Mouse (Mus musculus) mature B cell (primary cell): ENCODE data around the gene Slc35c1.
"Not testable (repeated sequence)": the region's sequence is repeated elsewhere in the genome, so short reads cannot be mapped to it uniquely, and the experiment has no call there.

Experiments
- in situ Hi-C: fragments of 300-500 bp; cut with MboI; formaldehyde crosslinking; loops from 2 replicates; pipeline ENCODE4 v1.14.3; 2019

Gene Slc35c1

GRCm38 (mm10) chr2:92459921-92460707 is at the start of gene Slc35c1:
Gene Slc35c1, minus strand, starts transcription at chr2:92460538.
- in situ Hi-C loops: no loop called here

DNA sequence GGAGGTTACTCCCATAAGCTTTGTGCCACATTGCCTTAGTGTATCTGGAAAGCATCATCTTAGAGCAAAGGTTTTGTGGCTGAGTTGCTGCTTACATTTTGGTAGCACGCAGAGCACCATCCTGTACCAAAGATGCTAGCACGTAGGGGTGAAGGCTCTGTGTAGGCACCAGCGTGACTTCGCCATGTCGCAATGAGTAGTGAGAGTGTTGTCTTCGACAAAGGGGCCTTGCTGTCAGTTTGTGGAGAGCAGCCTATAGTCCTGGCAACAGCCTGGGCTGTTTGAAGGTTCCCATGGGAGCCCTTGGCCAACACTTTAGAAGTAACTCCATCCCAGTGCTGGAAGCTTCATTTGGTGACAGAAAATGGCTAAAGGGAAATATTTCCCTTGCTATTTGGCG is 45.0 kb upstream of the Slc35c1 start:
- in situ Hi-C loops: no loop called here

DNA sequence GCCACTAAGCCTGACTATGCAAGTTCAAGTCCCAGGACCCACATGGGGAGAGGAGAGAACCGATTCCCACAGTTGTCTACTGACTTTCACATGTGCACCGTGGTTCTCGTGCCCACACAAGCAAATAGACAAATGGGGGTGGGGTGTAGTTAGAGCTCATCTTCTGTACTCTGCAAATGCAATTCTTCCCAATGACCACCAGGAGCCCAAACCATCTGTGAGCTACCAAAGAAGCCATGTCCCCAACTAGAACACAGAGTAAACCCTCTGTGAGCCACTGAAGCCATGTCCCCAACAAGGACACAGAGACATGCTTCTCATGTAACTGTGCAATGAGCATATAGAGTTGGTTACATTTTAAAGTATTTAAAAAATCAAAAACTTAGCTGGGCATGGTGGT is 43.1 kb upstream of the Slc35c1 start:
- in situ Hi-C loops: no loop called here

GRCm38 (mm10) chr2:92499701-92500322 is 39.5 kb upstream of the Slc35c1 start:
- in situ Hi-C loops: no loop called here

- in situ Hi-C loops: no loop called here
Measured at GRCm38 (mm10) chr2:92497112-92497511, 36.8 kb upstream of the Slc35c1 start.

GRCm38 (mm10) chr2:92496681-92497080 is 36.3 kb upstream of the Slc35c1 start:
- in situ Hi-C loops: no loop called here

GRCm38 (mm10) chr2:92494956-92495355 is 34.6 kb upstream of the Slc35c1 start:
- in situ Hi-C loops: no loop called here

- in situ Hi-C loops: no loop called here
Measured at GRCm38 (mm10) chr2:92494423-92494822, 34.1 kb upstream of the Slc35c1 start.

DNA sequence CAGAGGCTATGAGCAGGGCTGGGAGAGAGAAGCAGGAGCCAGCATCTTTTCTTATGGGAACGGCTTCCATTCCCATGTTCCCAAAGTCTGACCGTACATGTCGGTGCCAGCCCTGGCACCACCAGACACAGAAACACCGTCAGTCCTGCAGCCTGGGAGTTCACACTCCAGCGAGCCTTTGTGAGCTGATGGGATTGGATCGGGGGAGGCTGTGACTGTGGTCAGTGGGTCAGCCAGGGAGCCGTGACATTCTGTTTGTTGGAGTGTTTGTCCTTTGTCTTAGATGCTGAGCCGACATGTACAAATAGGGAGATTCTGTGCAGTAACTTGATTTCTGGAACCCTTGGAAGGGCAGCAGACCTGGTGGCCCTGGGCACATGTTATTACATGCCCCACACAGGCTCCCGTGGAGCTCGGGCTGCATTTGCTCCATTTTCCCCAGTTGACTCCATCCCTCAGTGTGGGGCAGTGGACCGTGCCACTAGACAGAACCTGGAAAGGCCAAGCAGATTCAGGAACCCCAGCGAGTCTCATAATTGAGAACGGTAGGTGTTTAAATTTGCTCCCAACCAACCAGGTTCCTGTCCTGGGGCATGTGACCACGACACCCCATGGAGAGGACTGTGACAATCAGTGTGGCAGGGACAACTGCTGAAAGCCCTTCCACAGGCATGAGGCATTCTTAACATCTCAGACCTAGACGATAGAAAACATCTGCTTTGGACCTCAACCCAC is 33.5 kb upstream of the Slc35c1 start:
- in situ Hi-C loops: no loop called here

DNA sequence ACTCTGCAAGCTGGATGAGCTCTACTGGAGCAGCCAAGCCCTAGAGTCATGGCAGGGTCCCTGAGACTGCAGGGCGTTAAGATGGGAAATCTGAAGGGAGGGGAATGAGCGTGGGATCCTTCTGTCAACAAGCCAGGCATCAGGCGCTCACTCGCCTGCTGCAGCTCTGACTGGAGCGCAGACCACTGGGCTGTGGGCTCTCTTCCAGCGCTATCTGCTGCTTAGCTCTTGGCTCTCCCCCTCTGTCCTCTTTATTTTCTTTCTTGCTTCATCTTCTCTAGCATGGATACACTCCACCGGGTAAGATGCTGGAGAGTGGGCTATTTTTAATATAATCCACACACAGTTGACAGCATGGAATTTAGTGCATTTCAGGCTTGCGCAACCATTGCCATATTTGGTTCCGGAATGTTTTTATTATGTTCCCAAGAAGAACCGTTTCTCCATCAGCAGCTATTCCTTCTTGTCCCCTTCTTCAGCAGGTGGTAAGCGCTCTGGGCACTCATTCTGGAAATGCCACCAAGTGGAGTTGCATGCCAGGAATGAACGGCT is 31.7 kb upstream of the Slc35c1 start:
- in situ Hi-C loops: no loop called here

DNA sequence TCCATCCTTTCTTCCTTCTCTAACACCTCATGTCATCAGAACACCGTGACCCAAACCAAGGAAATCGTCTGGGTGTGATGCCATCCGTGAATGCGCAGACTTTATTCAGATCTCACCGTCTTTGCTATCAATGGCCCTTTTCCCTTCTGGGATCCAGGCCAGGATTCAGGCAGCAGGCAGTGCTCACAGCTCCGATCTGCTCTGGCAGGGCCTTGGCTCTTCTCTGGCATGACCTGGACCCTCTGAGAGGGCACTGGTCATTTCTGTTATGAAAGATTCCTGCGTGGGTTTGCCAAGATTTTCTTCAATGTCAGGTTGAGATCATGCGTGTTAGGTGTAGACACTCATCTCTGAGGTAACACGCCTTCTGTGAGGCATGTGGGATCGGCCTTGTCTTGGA is 30.2 kb upstream of the Slc35c1 start:
- in situ Hi-C loops: no loop called here

GRCm38 (mm10) chr2:92487791-92488190 is 27.5 kb upstream of the Slc35c1 start:
- in situ Hi-C loops: no loop called here

GRCm38 (mm10) chr2:92486911-92487310 is 26.6 kb upstream of the Slc35c1 start:
- in situ Hi-C loops: no loop called here

DNA sequence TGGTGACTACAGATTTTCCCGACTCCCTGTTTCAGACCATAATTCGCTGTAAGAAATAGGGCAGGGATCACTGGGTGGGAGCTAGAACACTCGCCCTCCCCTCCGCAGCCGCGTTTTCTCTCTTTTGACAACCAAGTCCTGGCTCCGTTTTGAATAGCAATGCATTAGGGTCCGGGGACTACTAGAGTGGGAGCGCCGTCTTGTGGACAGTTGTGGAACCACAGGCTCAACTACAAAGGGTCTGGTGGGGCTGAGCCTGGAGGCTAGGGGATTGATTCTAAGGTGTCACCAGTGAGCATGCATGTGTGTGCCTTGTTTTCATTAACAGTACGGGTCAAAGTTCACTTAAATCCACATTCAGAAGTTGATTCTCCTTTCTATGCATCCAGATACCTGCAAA is 26.1 kb upstream of the Slc35c1 start:
- in situ Hi-C loops: no loop called here

DNA sequence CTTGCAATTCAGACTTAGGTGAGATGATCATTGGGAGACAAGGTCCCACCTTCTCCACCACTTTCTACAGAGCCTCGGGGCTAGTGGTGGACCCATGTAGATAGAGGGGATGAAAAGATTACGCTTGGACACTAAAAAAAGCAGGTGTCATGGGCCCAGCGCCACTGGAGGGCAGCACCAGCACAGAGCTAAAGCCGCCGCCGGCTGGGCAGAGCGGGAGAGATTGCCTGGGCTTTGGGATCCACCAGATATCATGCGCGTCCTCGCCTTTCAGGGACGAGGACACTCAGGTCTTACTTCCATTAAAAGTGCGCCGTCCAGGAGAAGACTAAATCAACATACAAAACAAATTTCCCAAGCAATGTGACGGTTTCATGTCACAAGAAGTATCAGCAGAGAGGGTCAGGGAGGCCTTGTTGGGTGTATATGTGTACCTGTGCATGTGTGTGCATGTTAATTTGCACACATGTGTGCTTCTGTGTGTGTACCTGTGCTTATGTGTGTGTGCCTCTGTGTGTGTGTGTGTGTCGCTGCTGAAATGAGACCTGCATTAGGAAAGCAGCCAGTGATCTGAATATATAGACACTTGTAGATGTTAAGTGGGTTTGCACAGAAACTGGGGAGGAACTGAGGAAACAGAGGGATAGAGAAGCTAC is 25.4 kb upstream of the Slc35c1 start:
- in situ Hi-C loops: no loop called here

DNA sequence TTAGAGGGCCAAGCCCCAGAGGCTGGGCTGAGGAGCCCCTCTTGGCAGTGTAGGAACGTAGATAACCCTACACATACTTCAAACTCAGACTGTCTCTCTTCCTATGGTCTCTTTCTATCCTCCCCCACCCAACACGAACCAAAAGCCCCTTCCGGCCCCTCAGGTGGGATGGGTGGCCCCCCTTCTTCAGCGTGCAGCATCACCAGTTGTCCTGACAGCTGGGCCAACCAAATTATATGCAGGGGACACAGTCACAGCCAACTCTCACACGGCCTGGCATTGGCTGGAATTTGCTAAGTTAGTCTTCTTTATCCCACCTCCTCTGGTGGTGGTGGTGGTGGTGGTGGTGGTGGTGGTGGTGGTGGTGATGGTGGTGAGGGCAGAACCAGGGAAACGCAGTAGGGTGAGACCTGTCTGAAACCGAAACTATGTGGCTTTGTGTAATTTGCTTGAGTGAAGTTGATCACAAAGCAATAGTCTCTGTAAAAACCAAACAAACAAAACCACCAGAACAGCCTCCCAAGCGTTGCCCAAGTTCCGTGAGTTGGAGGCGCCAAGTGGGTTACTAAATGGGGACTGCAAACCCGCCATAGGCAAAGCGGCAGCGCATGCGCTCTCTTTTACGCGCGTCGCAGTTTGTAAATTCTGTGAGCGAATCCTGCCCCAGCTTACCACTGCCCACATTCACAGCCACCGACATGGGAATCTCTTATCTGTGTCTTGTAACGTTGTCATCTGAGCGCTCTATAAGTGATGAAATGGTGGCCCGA is 24.1 kb upstream of the Slc35c1 start:
- in situ Hi-C loops: no loop called here

GRCm38 (mm10) chr2:92483505-92483904 is 23.2 kb upstream of the Slc35c1 start:
- in situ Hi-C loops: no loop called here

DNA sequence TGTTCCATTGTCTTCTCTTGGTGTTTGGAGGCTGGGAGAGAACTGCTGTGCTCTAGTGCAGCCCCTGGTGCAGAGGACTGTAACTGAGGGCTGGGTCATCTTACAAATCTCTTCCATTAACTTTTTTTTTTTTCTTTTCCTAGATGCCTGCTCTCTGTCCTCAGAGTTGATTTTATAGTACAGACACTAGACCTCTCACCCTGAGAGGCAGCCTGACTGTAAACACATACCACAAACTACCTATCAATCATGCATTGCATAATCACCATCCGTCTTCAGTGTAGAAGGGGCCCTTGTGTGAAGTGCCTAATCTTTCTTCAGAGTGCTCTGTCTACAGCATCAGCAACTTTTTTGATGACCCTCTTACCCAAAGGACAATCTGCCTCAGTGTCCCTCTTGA is 22.2 kb upstream of the Slc35c1 start:
- in situ Hi-C loops: no loop called here

DNA sequence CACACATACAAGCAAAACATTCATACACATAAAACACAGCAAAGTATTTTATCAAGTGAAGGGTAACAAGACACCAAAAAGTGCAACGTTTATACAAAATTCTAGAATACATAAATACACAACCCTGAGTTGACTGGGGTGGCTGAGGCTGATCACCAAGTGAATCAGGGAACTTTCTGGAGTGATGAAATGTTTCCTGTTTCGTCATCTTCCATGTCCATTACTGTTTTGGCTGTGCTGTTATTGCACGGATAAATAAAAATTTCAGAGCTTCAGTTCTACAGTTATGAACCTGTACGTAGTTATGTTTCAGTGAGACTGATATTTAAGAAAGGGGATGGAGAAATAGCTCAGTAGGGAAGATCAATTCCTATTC is 18.0 kb upstream of the Slc35c1 start:
- in situ Hi-C loops: no loop called here

- in situ Hi-C loops: no loop called here
Measured at GRCm38 (mm10) chr2:92477672-92478312, 17.5 kb upstream of the Slc35c1 start.

DNA sequence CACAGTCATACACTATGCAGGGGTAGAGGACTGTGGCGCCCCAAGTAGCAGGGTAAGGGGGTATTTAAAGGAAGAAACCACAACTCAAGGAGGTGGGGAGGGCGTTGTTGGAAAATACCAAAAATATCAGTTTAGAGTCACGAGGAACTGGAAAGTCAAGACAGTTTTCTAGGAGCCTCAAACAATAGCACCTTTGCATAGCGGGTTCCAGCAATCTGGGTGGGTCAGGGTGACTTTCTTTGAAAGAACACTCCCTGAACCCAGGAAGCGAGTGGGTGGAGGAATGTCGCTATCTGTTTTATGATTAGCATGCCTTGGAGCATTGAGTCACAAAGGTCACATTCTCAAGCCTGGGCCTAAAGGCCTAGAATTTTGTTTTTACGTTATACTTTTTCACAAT is 16.2 kb upstream of the Slc35c1 start:
- in situ Hi-C loops: not testable (repeated sequence)
